Mouse (Mus musculus) midbrain, postnatal 0 days (tissue): ENCODE results near the gene Barx2. TPM values are rescaled to one million over a fixed set of nuclear protein-coding genes. Genes with fewer than 3 reads are reported as not detected.

Source experiments
- ATAC-seq: fragments of 200-750 bp; cut with Nextera tagmentation; 2 replicates; pipeline ENCODE4 v1.8.0; 2017; ENCODE audit warnings: moderate number of reproducible peaks, mild to moderate bottlenecking, moderate TSS enrichment, moderate library complexity; ENCODE audit not compliant: low FRiP score
- DNase-seq: peaks from one replicate; pipeline ENCODE4 v3.0.0-alpha.2; 2015; ENCODE audit warnings: low spot score
- H3K27ac ChIP-seq: fragments of 300-500 bp; sonication (generic); 2 replicates; pipeline ENCODE4 v1.5.1; 2014; ENCODE audit warnings: low read depth, mild to moderate bottlenecking, low read length, mixed read lengths
- H3K27me3 ChIP-seq: fragments of 300-500 bp; sonication (generic); 2 replicates; pipeline ENCODE4 v1.6.1; 2014; ENCODE audit warnings: low read length, control low read depth, mixed read lengths; ENCODE audit not compliant: insufficient read depth
- H3K36me3 ChIP-seq: fragments of 300-500 bp; sonication (generic); 2 replicates; pipeline ENCODE4 v1.6.1; 2014; ENCODE audit warnings: low read length, control low read depth, mixed read lengths; ENCODE audit not compliant: insufficient read depth
- H3K4me1 ChIP-seq: fragments of 300-500 bp; sonication (generic); 2 replicates; pipeline ENCODE4 v1.6.1; 2014; ENCODE audit warnings: mild to moderate bottlenecking, control low read depth, antibody characterized with exemption, low read length, mixed read lengths; ENCODE audit not compliant: insufficient read depth
- H3K4me2 ChIP-seq: fragments of 300-500 bp; sonication (generic); 2 replicates; pipeline ENCODE4 v1.6.1; 2014; ENCODE audit warnings: low read depth, mild to moderate bottlenecking, low read length, mixed read lengths; ENCODE audit not compliant: poor library complexity, severe bottlenecking
- H3K4me3 ChIP-seq: fragments of 300-500 bp; sonication (generic); 2 replicates; pipeline ENCODE4 v1.5.1; 2014; ENCODE audit warnings: low read depth, mild to moderate bottlenecking, low read length, moderate library complexity
- H3K9ac ChIP-seq: fragments of 300-500 bp; sonication (generic); replicated peaks from 2 replicates; pipeline ENCODE4 v1.6.1; 2014; ENCODE audit warnings: mild to moderate bottlenecking, low read length, moderate library complexity, mixed read lengths; ENCODE audit not compliant: poor library complexity, severe bottlenecking
- H3K9me3 ChIP-seq: fragments of 300-500 bp; sonication (generic); 2 replicates; pipeline ENCODE4 v1.6.1; 2016; ENCODE audit warnings: low read length, control low read depth
- CTCF ChIP-seq: IDR thresholded peaks from 2 replicates; pipeline ENCODE4 v1.5.1; 2016; ENCODE audit warnings: antibody characterized with exemption, mild to moderate bottlenecking
- WGBS: fragments of 180-500 bp; shearing (Covaris S2); extraction: QIAGEN DNeasy Blood & Tissue Kit; methylation state at CpG from one replicate; pipeline ENCODE4 v1.1.7; 2014; 5-methylcytosine and 5-hydroxymethylcytosine counted together
- polyA plus RNA-seq: library from polyadenylated mRNA; unstranded; fragments of >200 nt; fragmentation: Nextera tagmentation; extraction: Ambion mirVana; gene quantifications from 2 replicates; pipeline ENCODE4 v1.2.1, GENCODE M21; 2015
- total RNA-seq: library from RNA; depleted of rRNA; stranded (reverse); fragments of >200 nt; gene quantifications from 2 replicates; pipeline ENCODE4 v1.2.3, GENCODE M21; 2014; rRNA removed

Gene Barx2
- total RNA-seq, result 1.9 and 2.9 TPM in 2 replicates
- polyA plus RNA-seq, result 0.27 and 0.79 TPM in 2 replicates

- Histone ChIP-seq H3K4me3 (peak within 1 kb of the TSS; percentile 47), H3K27me3 (peaks cover 71% of the 10 kb centered on the region), H3K4me2 (peak within 1 kb of the TSS; percentile 99), H3K36me3 (no peaks in the 10 kb centered on the region), H3K4me1 (peaks cover 3% of the 10 kb centered on the region; the same call in 1 of the 2 replicates), H3K9ac (peak within 1 kb of the TSS; percentile 48), H3K27ac (no peak within 1 kb of the TSS), H3K9me3 (no peaks in the 10 kb centered on the region)
- TF ChIP-seq CTCF, result peak; percentile 76
- ATAC-seq, result peak; percentile 84
- peak; percentile 74 for DNase-seq
- under 1% methylated on average over 81 of the region's 81 CpGs for WGBS
These were observed at the start of gene Barx2 for GRCm38 (mm10) chr9:31912921-31913738. Gene Barx2 (minus strand): TSS chr9:31913462.

DNA sequence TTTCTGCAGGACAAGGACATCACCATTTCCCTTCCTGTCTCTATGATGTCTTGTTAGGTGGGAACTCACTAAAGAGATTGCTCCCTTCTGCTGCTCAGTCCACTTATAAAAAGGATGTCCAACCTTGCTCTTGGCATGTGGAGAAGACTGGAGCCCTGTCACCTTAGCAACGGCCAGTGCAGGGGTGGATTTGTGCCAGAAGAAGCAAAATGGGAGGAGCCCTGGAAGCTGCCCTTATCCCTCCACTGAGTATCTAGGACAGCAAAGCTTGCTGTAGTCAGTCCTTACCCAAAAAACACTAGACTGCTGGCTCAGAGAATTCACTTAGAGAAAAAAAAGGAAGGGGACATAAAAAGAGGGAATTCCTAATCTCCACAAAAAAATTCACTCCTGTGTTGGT lies 49.0 kb upstream of the Barx2 start:
- no peaks in the 10 kb centered on the region for H3K4me1 ChIP-seq
- H3K9ac ChIP-seq, result no peak overlapping the region
- H3K36me3 ChIP-seq, result no peaks in the 10 kb centered on the region
- DNase-seq (peak; percentile 35), ATAC-seq (no peak)
- no peaks in the 10 kb centered on the region for H3K27me3 ChIP-seq
- no peak for TF ChIP-seq CTCF
- no peak overlapping the region for H3K4me3 ChIP-seq
- H3K27ac ChIP-seq, result no peak overlapping the region
- H3K4me2 ChIP-seq, result no peak overlapping the region
- WGBS, result 19% methylated on average over 1 of the region's 1 CpGs
- H3K9me3 ChIP-seq, result no peaks in the 10 kb centered on the region

DNA sequence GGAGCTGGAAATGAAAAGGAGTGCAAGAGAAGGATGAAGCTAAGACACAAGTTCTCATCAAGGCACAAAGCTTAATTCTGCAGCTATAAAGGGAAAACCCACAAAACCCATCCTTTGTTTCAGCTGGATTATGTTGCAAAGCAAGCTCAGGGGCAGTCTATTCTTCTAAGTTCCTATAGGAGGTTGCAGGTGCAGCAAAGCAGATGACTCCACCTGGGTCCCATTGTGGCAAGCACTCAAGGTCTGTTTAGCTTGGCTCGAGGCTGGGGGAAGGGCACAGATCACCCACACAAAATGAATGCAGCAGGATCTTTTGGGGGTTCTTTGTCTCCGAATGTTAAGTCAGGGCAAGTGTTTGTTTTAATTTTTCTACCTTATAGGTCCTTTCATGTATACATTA lies 47.2 kb upstream of the Barx2 start:
- TF ChIP-seq CTCF, result no peak
- H3K4me2 ChIP-seq, result no peak overlapping the region
- no peak overlapping the region for H3K27ac ChIP-seq
- H3K4me3 ChIP-seq, result no peak overlapping the region
- ATAC-seq (no peak), DNase-seq (no peak)
- no peaks in the 10 kb centered on the region for H3K4me1 ChIP-seq
- no peak overlapping the region for H3K9ac ChIP-seq
- 62% methylated on average over 2 of the region's 2 CpGs for WGBS
- no peaks in the 10 kb centered on the region for H3K9me3 ChIP-seq
- no peaks in the 10 kb centered on the region for H3K36me3 ChIP-seq
- H3K27me3 ChIP-seq, result no peaks in the 10 kb centered on the region

- H3K4me1 ChIP-seq, result no peaks in the 10 kb centered on the region
- no peak for ATAC-seq
- no peak for DNase-seq
- H3K36me3 ChIP-seq, result no peaks in the 10 kb centered on the region
- no peak overlapping the region for H3K9ac ChIP-seq
- H3K4me3 ChIP-seq, result no peak overlapping the region
- no peaks in the 10 kb centered on the region for H3K9me3 ChIP-seq
- H3K27me3 ChIP-seq, result no peaks in the 10 kb centered on the region
- H3K4me2 ChIP-seq, result no peak overlapping the region
- TF ChIP-seq CTCF, result no peak
- H3K27ac ChIP-seq, result no peak overlapping the region
These were observed 44.9 kb upstream of the Barx2 start for GRCm38 (mm10) chr9:31958120-31958519.

DNA sequence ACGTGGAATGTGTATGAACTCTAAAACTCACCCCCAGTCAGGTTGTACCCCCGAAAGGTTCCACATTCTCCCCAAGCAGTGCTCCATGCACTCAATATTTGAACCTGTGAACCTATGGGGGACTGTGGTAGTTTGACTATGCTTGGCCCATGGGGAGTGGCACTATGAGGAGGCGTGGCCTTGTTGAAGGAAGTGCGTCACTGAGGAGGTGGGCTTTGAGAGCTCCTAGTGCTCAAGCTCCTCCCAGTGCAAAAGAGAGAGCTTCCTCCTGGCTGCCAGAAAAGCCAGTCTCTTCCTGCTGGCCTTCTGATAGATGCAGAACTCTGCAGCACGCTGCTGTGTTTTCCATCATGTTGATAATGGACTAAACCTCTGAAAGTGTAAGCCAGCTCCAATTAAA lies 37.2 kb upstream of the Barx2 start:
- no peak overlapping the region for H3K9ac ChIP-seq
- no peak overlapping the region for H3K27ac ChIP-seq
- H3K4me2 ChIP-seq, result no peak overlapping the region
- H3K4me3 ChIP-seq, result no peak overlapping the region
- H3K9me3 ChIP-seq, result no peaks in the 10 kb centered on the region
- no peak for DNase-seq
- no peaks in the 10 kb centered on the region for H3K27me3 ChIP-seq
- H3K36me3 ChIP-seq, result no peaks in the 10 kb centered on the region
- no peak for TF ChIP-seq CTCF
- 90% methylated on average over 5 of the region's 5 CpGs for WGBS
- H3K4me1 ChIP-seq, result no peaks in the 10 kb centered on the region
- ATAC-seq, result no peak

- ATAC-seq (no peak), DNase-seq (no peak)
- Histone ChIP-seq H3K4me2 (no peak overlapping the region), H3K4me3 (no peak overlapping the region), H3K4me1 (no peaks in the 10 kb centered on the region), H3K9me3 (no peaks in the 10 kb centered on the region), H3K27me3 (no peaks in the 10 kb centered on the region), H3K9ac (no peak overlapping the region), H3K27ac (no peak overlapping the region), H3K36me3 (no peaks in the 10 kb centered on the region)
- 92% methylated on average over 5 of the region's 5 CpGs for WGBS
- TF ChIP-seq CTCF, result no peak
These were observed 35.8 kb upstream of the Barx2 start for GRCm38 (mm10) chr9:31949031-31949430.
